ENCODE assay signal across 12 mouse cellular contexts in the genomic region with DNA sequence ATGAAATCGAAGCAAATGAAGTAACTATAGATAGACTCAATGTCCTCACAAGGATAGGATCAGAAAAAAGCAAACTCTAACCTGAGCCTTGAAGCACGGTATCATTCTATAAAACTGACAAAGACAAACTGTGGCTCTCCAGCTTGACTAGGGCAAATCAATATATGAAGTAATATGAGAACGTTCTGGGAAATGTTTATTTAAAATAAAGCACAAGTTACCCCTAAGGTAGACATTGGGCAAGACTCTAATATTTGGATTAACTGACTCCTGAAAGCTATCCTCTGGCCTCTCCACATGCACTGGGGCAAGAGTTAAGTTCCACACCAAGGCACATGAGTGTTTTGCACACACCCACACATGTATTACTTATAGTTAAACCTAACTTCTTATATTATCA.
"Had no signal": no experiment of that assay in that cellular context is flagged by ENCODE, and none has a peak within 500 bp of the region (broad histone marks: within the 10 kb centered on the region; RNA-seq: fewer than 3 reads in every experiment).

No protein-coding gene starts in this region.

- H3K27me3 ChIP-seq: limb, embryonic 15.5 days; midbrain, embryonic 12.5 days; stomach, embryonic 15.5 days had no signal

- H3K4me3 ChIP-seq: limb, embryonic 15.5 days; midbrain, embryonic 12.5 days; stomach, embryonic 15.5 days had no signal

- H3K4me2 ChIP-seq: limb, embryonic 15.5 days; midbrain, embryonic 12.5 days; stomach, embryonic 15.5 days had no signal

- H3K9ac ChIP-seq: limb, embryonic 15.5 days; midbrain, embryonic 12.5 days; stomach, embryonic 15.5 days had no signal

- H3K36me3 ChIP-seq: limb, embryonic 15.5 days; midbrain, embryonic 12.5 days; stomach, embryonic 15.5 days had no signal

- ATAC-seq: midbrain, embryonic 16.5 days had no signal

- DNase-seq: kidney, postnatal 36 days; layer of hippocampus, adult 9-11 months; layer of hippocampus, postnatal 36 days; lung, adult 18-20 months; right cerebral cortex, postnatal 14 days; thymus, adult 2 months; thymus, postnatal 25 days had no signal

- H3K27ac ChIP-seq: kidney, postnatal 0 days; limb, embryonic 15.5 days; midbrain, embryonic 12.5 days; stomach, embryonic 15.5 days had no signal

- H3K9me3 ChIP-seq: limb, embryonic 15.5 days; midbrain, embryonic 12.5 days; stomach, embryonic 15.5 days had no signal

- H3K4me1 ChIP-seq: limb, embryonic 15.5 days; midbrain, embryonic 12.5 days had no signal
